Mouse (Mus musculus) testis, adult 2 months (tissue): ENCODE results near the gene Tjp3. TPM values are rescaled to one million over a fixed set of nuclear protein-coding genes. Genes with fewer than 3 reads are reported as not detected.
A peak's percentile ranks its signal among the peaks of the same experiment; 100 is the strongest.

Experiments
- H3K27ac ChIP-seq: fragments of 200-500 bp; 2 replicates; pipeline ENCODE4 v1.5.1; 2012; ENCODE audit warnings: low read depth, low read length; ENCODE audit not compliant: control insufficient read depth, insufficient read depth
- H3K27me3 ChIP-seq: fragments of 200-500 bp; 2 replicates; pipeline ENCODE4 v1.6.1; 2012; ENCODE audit warnings: mild to moderate bottlenecking, low read length, moderate library complexity; ENCODE audit not compliant: control insufficient read depth, insufficient read depth
- H3K36me3 ChIP-seq: fragments of 200-500 bp; 2 replicates; pipeline ENCODE4 v1.6.1; 2012; ENCODE audit warnings: mild to moderate bottlenecking, low read length; ENCODE audit not compliant: control insufficient read depth, insufficient read depth
- H3K4me1 ChIP-seq: fragments of 200-500 bp; 2 replicates; pipeline ENCODE4 v1.6.1; 2012; ENCODE audit warnings: low read length; ENCODE audit not compliant: control insufficient read depth, insufficient read depth
- H3K4me3 ChIP-seq: fragments of 200-500 bp; 2 replicates; pipeline ENCODE4 v1.5.1; 2012; ENCODE audit warnings: low read depth, mild to moderate bottlenecking, low read length, moderate library complexity, mixed read lengths; ENCODE audit not compliant: control insufficient read depth
- CTCF ChIP-seq: fragments of 200-500 bp; IDR thresholded peaks from 2 replicates; pipeline ENCODE4 v1.5.1; 2012; ENCODE audit warnings: low read depth, mild to moderate bottlenecking, inconsistent platforms, low read length, moderate library complexity; ENCODE audit not compliant: control insufficient read depth, insufficient read depth, insufficient replicate concordance
- POLR2A ChIP-seq: fragments of 200-500 bp; IDR thresholded peaks from 2 replicates; pipeline ENCODE4 v1.6.1; 2012; ENCODE audit warnings: low read depth, mild to moderate bottlenecking, inconsistent platforms, low read length, moderate library complexity; ENCODE audit not compliant: control insufficient read depth
- polyA plus RNA-seq: library from polyadenylated mRNA; depleted of rRNA; stranded (reverse); fragments of >200 nt; gene quantifications from 2 replicates; pipeline ENCODE4 v1.2.3, GENCODE M21; 2012

Tjp3 gene
- polyA plus RNA-seq, 1 experiment, result 0.56 TPM

DNA sequence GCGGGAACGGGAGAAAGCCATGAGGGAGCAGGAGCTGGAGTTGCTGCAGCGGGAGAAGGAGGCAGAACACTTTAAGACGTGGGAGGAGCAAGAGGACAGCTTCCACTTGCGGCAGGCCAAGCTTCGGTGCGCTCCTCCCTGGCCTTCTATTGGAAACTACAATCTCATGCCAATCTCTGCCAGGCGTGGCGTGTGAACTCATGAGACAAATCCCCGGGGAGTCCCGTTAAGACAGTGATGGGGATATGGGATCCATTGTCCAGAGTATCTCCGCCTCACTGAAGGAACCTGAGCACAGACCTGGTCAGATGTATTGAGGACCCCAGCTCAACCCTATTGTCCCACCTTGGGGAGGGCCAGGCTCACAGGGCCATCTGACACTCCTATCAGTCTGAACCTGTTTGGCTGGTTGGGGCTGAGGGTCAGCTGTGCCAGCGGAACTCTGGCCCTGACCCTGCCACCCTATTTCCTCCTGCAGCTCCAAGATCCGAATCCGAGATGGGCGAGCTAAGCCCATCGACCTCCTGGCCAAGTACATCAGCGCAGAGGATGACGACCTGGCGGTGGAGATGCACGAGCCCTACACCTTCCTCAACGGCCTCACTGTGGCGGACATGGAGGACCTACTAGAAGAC, 31.9 kb upstream of the Tjp3 start:
- Histone ChIP-seq H3K4me1 (peaks cover 13% of the 10 kb centered on the region), H3K36me3 (no peaks in the 10 kb centered on the region; the same call in 1 of the 2 replicates), H3K27ac (no peak overlapping the region), H3K27me3 (no peaks in the 10 kb centered on the region), H3K4me3 (no peak overlapping the region)
- TF ChIP-seq CTCF (no peak), POLR2A (no peak)

DNA sequence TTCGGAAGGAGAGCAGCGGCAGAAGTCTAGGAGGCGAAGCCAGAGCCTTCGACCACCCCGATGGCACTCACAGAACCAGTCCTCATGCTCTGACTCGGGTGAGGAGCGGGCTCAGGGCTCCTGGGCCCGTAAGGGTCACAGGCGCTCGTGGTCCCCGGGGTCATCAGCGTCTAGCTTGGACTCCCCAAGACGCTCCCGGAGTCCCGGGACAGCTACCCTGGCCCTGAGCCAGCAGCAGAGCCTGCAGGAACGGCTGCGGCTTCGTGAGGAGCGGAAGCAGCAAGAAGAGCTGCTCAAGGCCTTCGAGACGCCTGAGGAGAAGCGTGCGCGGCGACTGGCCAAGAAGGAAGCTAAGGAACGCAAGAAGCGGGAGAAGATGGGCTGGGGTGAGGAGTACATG, 31.1 kb upstream of the Tjp3 start:
- TF ChIP-seq CTCF, result no peak
- no peak for TF ChIP-seq POLR2A
- no peak overlapping the region for H3K4me3 ChIP-seq
- no peak overlapping the region for H3K27ac ChIP-seq
- H3K36me3 ChIP-seq, result no peaks in the 10 kb centered on the region; the same call in 1 of the 2 replicates
- H3K27me3 ChIP-seq, result no peaks in the 10 kb centered on the region
- peaks cover 13% of the 10 kb centered on the region for H3K4me1 ChIP-seq

DNA sequence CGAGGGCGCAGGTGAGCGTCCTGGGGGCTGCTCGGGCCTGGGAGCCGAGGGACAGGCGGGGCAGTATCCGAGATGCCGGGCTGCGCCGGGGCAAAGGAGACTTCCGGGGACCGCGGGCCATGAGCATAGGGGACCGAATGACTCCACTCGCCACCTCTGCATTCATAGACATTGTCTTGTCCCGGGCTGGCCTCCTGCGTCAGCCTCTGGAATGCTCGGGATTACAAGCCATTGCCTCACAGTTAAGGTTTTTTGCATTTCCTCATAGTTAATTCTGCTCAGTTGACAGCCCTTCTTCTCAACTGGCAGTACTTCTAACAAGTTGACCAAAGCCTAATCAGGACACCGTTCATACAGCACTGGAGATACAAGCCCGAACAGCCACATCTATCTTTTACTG, 30.1 kb upstream of the Tjp3 start:
- peak overlapping the region; percentile 94 for H3K27ac ChIP-seq
- peak overlapping the region; percentile 98 for H3K4me3 ChIP-seq
- no peak for TF ChIP-seq CTCF
- TF ChIP-seq POLR2A, result no peak
- H3K36me3 ChIP-seq, result no peaks in the 10 kb centered on the region; the same call in 1 of the 2 replicates
- H3K27me3 ChIP-seq, result no peaks in the 10 kb centered on the region
- H3K4me1 ChIP-seq, result peaks cover 13% of the 10 kb centered on the region

DNA sequence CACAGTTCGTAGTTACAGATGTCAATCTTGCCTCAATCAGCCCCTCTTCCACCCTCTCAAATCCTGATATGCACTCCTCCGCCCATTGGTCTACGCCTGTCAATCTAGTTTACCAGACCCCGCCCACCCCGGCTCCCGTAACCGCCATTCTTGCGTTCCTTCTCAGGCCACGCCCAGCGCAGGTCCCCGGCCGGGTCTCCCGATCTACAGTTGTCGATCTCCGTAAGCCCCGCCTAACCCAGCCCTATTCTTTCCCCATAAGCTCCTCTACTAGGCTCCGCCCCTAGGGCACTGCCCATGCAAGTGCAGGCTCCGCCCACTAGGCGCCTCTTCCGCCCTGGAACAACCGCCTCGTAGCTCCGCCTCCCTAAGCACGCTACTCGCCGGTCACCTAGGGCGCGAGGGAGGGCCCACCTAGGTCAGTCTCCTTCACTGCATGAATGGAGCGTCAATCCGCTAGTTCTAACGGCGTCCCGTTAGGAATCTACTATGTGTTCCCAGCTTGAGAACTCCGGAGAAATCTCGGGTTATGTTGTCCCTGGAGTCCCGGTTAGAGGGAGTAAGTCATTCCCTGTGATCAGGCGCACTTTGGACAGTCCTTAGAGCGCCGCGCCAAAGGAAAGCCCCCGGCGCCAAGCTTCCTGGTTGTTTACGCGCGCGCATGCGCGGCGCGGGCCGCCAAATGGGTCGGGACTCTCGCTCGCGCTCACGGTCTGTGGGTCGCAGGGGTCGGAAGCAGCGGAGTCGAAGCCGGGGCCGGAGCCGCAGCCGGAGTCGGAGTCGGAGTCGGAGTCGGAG, 29.4 kb upstream of the Tjp3 start, which contains the start of gene Cactin:
Gene Cactin (plus strand): TSS at position 554 of the 798 bp plus-strand sequence.
- Histone ChIP-seq H3K27ac (peak within 1 kb of the TSS; percentile 94), H3K27me3 (no peaks in the 10 kb centered on the region), H3K4me1 (peaks cover 13% of the 10 kb centered on the region), H3K4me3 (peak within 1 kb of the TSS; percentile 98), H3K36me3 (no peaks in the 10 kb centered on the region; the same call in 1 of the 2 replicates)
- peak; percentile 65; the same call in 1 of the 2 replicates for TF ChIP-seq POLR2A
- 0 out of 2 replicates have a peak, but pooled peaks have one; percentile 1 for TF ChIP-seq CTCF

DNA sequence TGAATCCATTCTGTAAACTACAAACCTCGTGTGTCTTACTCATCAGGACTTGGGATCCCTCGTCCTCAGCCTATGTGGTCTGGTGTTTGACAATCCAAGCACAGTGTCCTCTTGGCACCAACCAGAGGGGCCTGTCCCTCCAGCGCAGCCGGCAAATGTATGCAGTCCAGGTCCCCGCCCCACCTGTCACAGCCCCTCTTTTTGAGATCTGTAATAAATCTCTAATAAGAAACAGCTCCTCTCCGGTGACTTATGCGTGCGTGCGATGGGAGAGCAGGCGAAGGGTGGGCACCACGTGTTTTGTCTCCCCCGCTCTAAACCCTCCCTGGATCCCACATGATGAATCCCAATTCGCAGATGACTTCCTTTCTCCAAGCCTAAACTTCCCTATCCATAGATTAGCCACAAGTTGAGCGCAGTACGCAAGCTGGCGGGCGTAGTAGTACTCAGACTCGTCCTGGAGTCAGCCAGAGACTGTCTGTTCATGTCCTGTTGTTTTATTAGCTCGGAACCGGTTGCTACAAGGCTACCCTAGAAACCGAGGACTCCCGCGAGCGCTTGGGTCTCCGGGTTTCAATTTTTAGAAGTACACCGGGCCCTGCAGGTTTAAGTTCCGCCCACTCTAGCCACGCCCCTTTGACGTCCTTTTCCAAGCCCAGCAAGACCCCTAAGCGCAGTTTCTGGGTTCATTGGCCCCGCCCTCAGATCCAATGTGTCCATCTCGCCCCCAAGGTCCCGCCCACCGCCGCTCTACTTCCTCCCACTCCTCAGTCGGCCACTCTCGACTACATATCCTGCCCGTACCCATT, 28.6 kb upstream of the Tjp3 start:
- TF ChIP-seq CTCF, result no peak
- no peak for TF ChIP-seq POLR2A
- no peaks in the 10 kb centered on the region for H3K27me3 ChIP-seq
- no peaks in the 10 kb centered on the region; the same call in 1 of the 2 replicates for H3K36me3 ChIP-seq
- peak overlapping the region; percentile 94 for H3K27ac ChIP-seq
- H3K4me3 ChIP-seq, result peak overlapping the region; percentile 98
- peaks cover 13% of the 10 kb centered on the region for H3K4me1 ChIP-seq

DNA sequence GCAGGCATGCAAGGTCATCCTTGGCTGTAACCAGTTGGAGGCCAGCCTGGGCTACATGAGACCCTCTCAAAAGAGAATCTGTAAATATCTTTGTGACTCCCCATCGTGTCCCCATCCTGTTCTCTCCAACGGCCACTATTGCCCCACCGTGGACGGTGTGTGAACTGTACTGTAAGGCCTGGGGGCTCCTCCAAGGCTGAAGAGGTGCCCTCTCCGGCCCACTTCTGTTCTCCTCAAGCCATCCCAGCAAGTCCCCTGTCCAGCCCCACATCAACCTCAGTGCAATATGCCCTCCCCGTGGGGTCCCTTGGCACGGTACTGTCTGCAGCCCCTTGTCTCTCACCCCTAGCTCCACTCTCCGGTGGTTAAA, 27.9 kb upstream of the Tjp3 start:
- H3K27ac ChIP-seq, result peak overlapping the region; percentile 94; the same call in 1 of the 2 replicates
- TF ChIP-seq CTCF, result 0 out of 2 replicates have a peak, but pooled peaks have one; percentile 19
- no peak for TF ChIP-seq POLR2A
- peak overlapping the region; percentile 98 for H3K4me3 ChIP-seq
- no peaks in the 10 kb centered on the region; the same call in 1 of the 2 replicates for H3K36me3 ChIP-seq
- peaks cover 13% of the 10 kb centered on the region for H3K4me1 ChIP-seq
- H3K27me3 ChIP-seq, result no peaks in the 10 kb centered on the region
